Mouse (Mus musculus): ENCODE results near the gene Sertad3. TPM values are rescaled to one million over a fixed set of nuclear protein-coding genes. Genes with fewer than 3 reads are reported as not detected.

The Sertad3 gene
- total and polyA plus RNA-seq, 2 experiments from 2014 or later, result 4.9 to 5.5 TPM

GRCm38 (mm10) chr7:27451359-27451758, 22.2 kb upstream of the Sertad3 start:
- no peak overlapping the region for H3K27ac ChIP-seq (ENCODE audit: low read depth, low read length)
- H3K9me3 ChIP-seq (ENCODE audit: low read length), result no peaks in the 10 kb centered on the region
- H3K4me3 ChIP-seq (ENCODE audit: low read depth, low read length), result no peak overlapping the region
- TF ChIP-seq CTCF (IDR thresholded peaks at IDR 0.05; ENCODE audit: low read depth), result no peak
- 95% methylated on average over 2 of the region's 2 CpGs for WGBS
- no peak overlapping the region for H3K9ac ChIP-seq
- no peaks in the 10 kb centered on the region for H3K36me3 ChIP-seq (ENCODE audit: insufficient read depth)
- no peaks in the 10 kb centered on the region for H3K4me1 ChIP-seq (ENCODE audit: insufficient read depth)
- ATAC-seq (no peak), DNase-seq (no peak)
- no peak overlapping the region for H3K4me2 ChIP-seq (ENCODE audit: low read depth)
- H3K27me3 ChIP-seq (ENCODE audit: insufficient read depth, low read length), result no peaks in the 10 kb centered on the region

GRCm38 (mm10) chr7:27452206-27452770, 21.3 kb upstream of the Sertad3 start:
- Histone ChIP-seq H3K9me3 (ENCODE audit: low read length) (no peaks in the 10 kb centered on the region), H3K4me1 (ENCODE audit: insufficient read depth) (no peaks in the 10 kb centered on the region), H3K27me3 (ENCODE audit: insufficient read depth, low read length) (no peaks in the 10 kb centered on the region), H3K9ac (no peak overlapping the region), H3K36me3 (ENCODE audit: insufficient read depth) (no peaks in the 10 kb centered on the region), H3K4me2 (ENCODE audit: low read depth) (no peak overlapping the region), H3K27ac (ENCODE audit: low read depth, low read length) (no peak overlapping the region), H3K4me3 (ENCODE audit: low read depth, low read length) (no peak overlapping the region)
- DNase-seq, result no peak
- TF ChIP-seq CTCF (IDR thresholded peaks at IDR 0.05; ENCODE audit: low read depth), result no peak
- 51% methylated on average over 13 of the region's 13 CpGs for WGBS
- ATAC-seq, result no peak

- Histone ChIP-seq H3K9me3 (ENCODE audit: low read length) (no peaks in the 10 kb centered on the region), H3K27ac (ENCODE audit: low read depth, low read length) (no peak overlapping the region), H3K36me3 (ENCODE audit: insufficient read depth) (no peaks in the 10 kb centered on the region), H3K4me1 (ENCODE audit: insufficient read depth) (no peaks in the 10 kb centered on the region), H3K4me2 (ENCODE audit: low read depth) (no peak overlapping the region), H3K27me3 (ENCODE audit: insufficient read depth, low read length) (no peaks in the 10 kb centered on the region), H3K9ac (no peak overlapping the region), H3K4me3 (ENCODE audit: low read depth, low read length) (no peak overlapping the region)
- 77% methylated on average over 10 of the region's 10 CpGs for WGBS
- ATAC-seq (no peak), DNase-seq (no peak)
- TF ChIP-seq CTCF (IDR thresholded peaks at IDR 0.05; ENCODE audit: low read depth), result no peak
These were observed 19.0 kb upstream of the Sertad3 start for GRCm38 (mm10) chr7:27454461-27455121.

GRCm38 (mm10) chr7:27455273-27455672, 18.3 kb upstream of the Sertad3 start:
- H3K27me3 ChIP-seq (ENCODE audit: insufficient read depth, low read length), result no peaks in the 10 kb centered on the region
- H3K9me3 ChIP-seq (ENCODE audit: low read length), result no peaks in the 10 kb centered on the region
- no peak overlapping the region for H3K27ac ChIP-seq (ENCODE audit: low read depth, low read length)
- no peak overlapping the region for H3K4me3 ChIP-seq (ENCODE audit: low read depth, low read length)
- DNase-seq (no peak), ATAC-seq (no peak)
- H3K4me1 ChIP-seq (ENCODE audit: insufficient read depth), result no peaks in the 10 kb centered on the region
- no peak for TF ChIP-seq CTCF (IDR thresholded peaks at IDR 0.05; ENCODE audit: low read depth)
- H3K36me3 ChIP-seq (ENCODE audit: insufficient read depth), result no peaks in the 10 kb centered on the region
- 87% methylated on average over 3 of the region's 3 CpGs for WGBS
- H3K4me2 ChIP-seq (ENCODE audit: low read depth), result no peak overlapping the region
- H3K9ac ChIP-seq, result no peak overlapping the region

- Histone ChIP-seq H3K4me1 (ENCODE audit: insufficient read depth) (no peaks in the 10 kb centered on the region), H3K27ac (ENCODE audit: low read depth, low read length) (no peak overlapping the region), H3K27me3 (ENCODE audit: insufficient read depth, low read length) (no peaks in the 10 kb centered on the region), H3K36me3 (ENCODE audit: insufficient read depth) (no peaks in the 10 kb centered on the region), H3K4me2 (ENCODE audit: low read depth) (no peak overlapping the region), H3K9me3 (ENCODE audit: low read length) (no peaks in the 10 kb centered on the region), H3K9ac (no peak overlapping the region), H3K4me3 (ENCODE audit: low read depth, low read length) (no peak overlapping the region)
- WGBS, result 84% methylated on average over 4 of the region's 4 CpGs
- DNase-seq, result no peak
- TF ChIP-seq CTCF (IDR thresholded peaks at IDR 0.05; ENCODE audit: low read depth), result no peak
- ATAC-seq, result no peak
These were observed 15.0 kb upstream of the Sertad3 start for GRCm38 (mm10) chr7:27458614-27459013.

GRCm38 (mm10) chr7:27459640-27460039, 13.9 kb upstream of the Sertad3 start:
- 93% methylated on average over 5 of the region's 5 CpGs for WGBS
- no peak overlapping the region for H3K4me3 ChIP-seq (ENCODE audit: low read depth, low read length)

GRCm38 (mm10) chr7:27460477-27460876, 13.1 kb upstream of the Sertad3 start:
- Histone ChIP-seq H3K9me3 (ENCODE audit: low read length) (no peaks in the 10 kb centered on the region), H3K27ac (ENCODE audit: low read depth, low read length) (no peak overlapping the region), H3K27me3 (ENCODE audit: insufficient read depth, low read length) (no peaks in the 10 kb centered on the region), H3K9ac (no peak overlapping the region), H3K4me1 (ENCODE audit: insufficient read depth) (no peaks in the 10 kb centered on the region), H3K36me3 (ENCODE audit: insufficient read depth) (no peaks in the 10 kb centered on the region), H3K4me3 (ENCODE audit: low read depth, low read length) (no peak overlapping the region), H3K4me2 (ENCODE audit: low read depth) (no peak overlapping the region)
- no peak for ATAC-seq
- DNase-seq, result no peak
- WGBS, result 88% methylated on average over 6 of the region's 6 CpGs
- no peak for TF ChIP-seq CTCF (IDR thresholded peaks at IDR 0.05; ENCODE audit: low read depth)

More at GRCm38 (mm10) chr7:27459640-27460039, 13.9 kb upstream of the Sertad3 start:
- Histone ChIP-seq H3K4me2 (ENCODE audit: low read depth) (no peak overlapping the region), H3K4me1 (ENCODE audit: insufficient read depth) (no peaks in the 10 kb centered on the region), H3K9me3 (ENCODE audit: low read length) (no peaks in the 10 kb centered on the region), H3K27me3 (ENCODE audit: insufficient read depth, low read length) (no peaks in the 10 kb centered on the region), H3K9ac (no peak overlapping the region), H3K27ac (ENCODE audit: low read depth, low read length) (no peak overlapping the region), H3K36me3 (ENCODE audit: insufficient read depth) (no peaks in the 10 kb centered on the region)
- DNase-seq (no peak), ATAC-seq (no peak)
- TF ChIP-seq CTCF (IDR thresholded peaks at IDR 0.05; ENCODE audit: low read depth), result no peak

Measured in forebrain, postnatal 0 days (tissue).